Mouse (Mus musculus) MEL (cell line): ENCODE results near the gene Sptlc2. TPM values are rescaled to one million over a fixed set of nuclear protein-coding genes. Genes with fewer than 3 reads are reported as not detected.

ENCODE experiments used
- DNase-seq: peaks from one replicate; pipeline ENCODE4 v3.0.0; 2011; ENCODE audit warnings: low read depth, low spot score
- H3K27ac ChIP-seq: 2 replicates; pipeline ENCODE4 v1.5.1; 2012; ENCODE audit warnings: low read depth, mild to moderate bottlenecking, control low read depth, low read length, moderate library complexity; ENCODE audit not compliant: control insufficient read depth
- H3K27me3 ChIP-seq, 2 experiments: fragments of 150-350 bp in 1 of 2; sonication (generic) in 1 of 2; 2 replicates each; pipeline ENCODE4 v1.6.1; 2012; ENCODE audit warnings: low read length in 2 of 2, mild to moderate bottlenecking in 2 of 2, improper control_type of control experiment in 1 of 2, moderate library complexity in 1 of 2; ENCODE audit not compliant: insufficient read depth in 2 of 2, control insufficient read depth in 1 of 2
- H3K36me3 ChIP-seq, 2 experiments: 2 replicates each; pipeline ENCODE4 v1.6.1; 2012 to 2014; ENCODE audit warnings: low read length in 2 of 2, improper control_type of control experiment in 1 of 2, inconsistent platforms in 1 of 2, mild to moderate bottlenecking in 1 of 2; ENCODE audit not compliant: insufficient read depth in 2 of 2, control insufficient read depth in 1 of 2
- H3K4me1 ChIP-seq, 2 experiments: fragments of 150-350 bp in 1 of 2; sonication (generic) in 1 of 2; 2 replicates each; pipeline ENCODE4 v1.6.1; 2012; ENCODE audit warnings: low read length in 2 of 2, improper control_type of control experiment in 1 of 2, mild to moderate bottlenecking in 1 of 2; ENCODE audit not compliant: insufficient read depth in 2 of 2, control insufficient read depth in 1 of 2
- H3K4me3 ChIP-seq, 2 experiments: fragments of 150-350 bp in 1 of 2; sonication (generic) in 1 of 2; 2 replicates each; pipeline ENCODE4 v1.5.1; 2012; ENCODE audit warnings: low read depth in 2 of 2, low read length in 2 of 2, mild to moderate bottlenecking in 2 of 2, moderate library complexity in 2 of 2, control low read depth in 1 of 2, improper control_type of control experiment in 1 of 2; ENCODE audit not compliant: control insufficient read depth in 1 of 2, insufficient read depth in 1 of 2
- H3K79me2 ChIP-seq: 2 replicates; pipeline ENCODE4 v1.6.1; 2012; ENCODE audit warnings: mild to moderate bottlenecking, low read length, moderate library complexity; ENCODE audit not compliant: control insufficient read depth, poor library complexity, insufficient read depth
- H3K9ac ChIP-seq: 2 replicates; pipeline ENCODE4 v1.6.1; 2012; ENCODE audit warnings: low read depth, mild to moderate bottlenecking, control low read depth, low read length, moderate library complexity; ENCODE audit not compliant: control insufficient read depth, poor library complexity, severe bottlenecking
- H3K9me3 ChIP-seq: fragments of 150-350 bp; sonication (generic); replicated peaks from 2 replicates; pipeline ENCODE4 v1.6.1; 2012; ENCODE audit warnings: mild to moderate bottlenecking, low read length, improper control_type of control experiment, moderate library complexity; ENCODE audit not compliant: insufficient read depth
- BHLHE40 ChIP-seq: IDR thresholded peaks from 2 replicates; pipeline ENCODE4 v1.6.1; 2012; ENCODE audit warnings: low read depth, mild to moderate bottlenecking, inconsistent platforms, low read length, improper control_type of control experiment, borderline replicate concordance
- CHD1 ChIP-seq: IDR thresholded peaks from 2 replicates; pipeline ENCODE4 v1.6.1; 2012; ENCODE audit warnings: low read depth, mild to moderate bottlenecking, inconsistent platforms, low read length, improper control_type of control experiment
- CTCF ChIP-seq, 3 experiments: IDR thresholded peaks in 2 of 3; conservative IDR thresholded peaks in 1 of 3; 2 replicates each; pipeline ENCODE4 v1.5.1; 2011 to 2012; ENCODE audit warnings: low read length in 3 of 3, low read depth in 2 of 3, mild to moderate bottlenecking in 2 of 3, improper control_type of control experiment in 1 of 3, inconsistent platforms in 1 of 3, mixed read lengths in 1 of 3, moderate library complexity in 1 of 3; ENCODE audit not compliant: control insufficient read depth in 1 of 3, insufficient read depth in 1 of 3, poor library complexity in 1 of 3, severe bottlenecking in 1 of 3
- ELF1 ChIP-seq: IDR thresholded peaks from 2 replicates; pipeline ENCODE4 v1.6.1; 2014; ENCODE audit warnings: low read depth, mild to moderate bottlenecking, inconsistent platforms, low read length, improper control_type of control experiment, moderate library complexity
- GATA1 ChIP-seq: IDR thresholded peaks from 2 replicates; pipeline ENCODE4 v1.6.1; 2011; ENCODE audit warnings: low read depth, low read length, improper control_type of control experiment
- MAX ChIP-seq: IDR thresholded peaks from 2 replicates; pipeline ENCODE4 v1.6.1; 2011; ENCODE audit warnings: low read length, improper control_type of control experiment
- MAZ ChIP-seq: IDR thresholded peaks from 2 replicates; pipeline ENCODE4 v1.6.1; 2012; ENCODE audit warnings: low read depth, mild to moderate bottlenecking, inconsistent platforms, low read length, improper control_type of control experiment
- MEF2A ChIP-seq: IDR thresholded peaks from 2 replicates; pipeline ENCODE4 v1.6.1; 2014; ENCODE audit warnings: low read depth, mild to moderate bottlenecking, inconsistent platforms, low read length, improper control_type of control experiment; ENCODE audit not compliant: poor library complexity, insufficient replicate concordance, severe bottlenecking; ENCODE audit errors: extremely low read depth
- MXI1 ChIP-seq: IDR thresholded peaks from 2 replicates; pipeline ENCODE4 v1.6.1; 2011; ENCODE audit warnings: mild to moderate bottlenecking, low read depth, low read length, improper control_type of control experiment
- MYB ChIP-seq: IDR thresholded peaks from 2 replicates; pipeline ENCODE4 v1.6.1; 2011; ENCODE audit warnings: mild to moderate bottlenecking, low read depth, low read length, improper control_type of control experiment
- MYC ChIP-seq: IDR thresholded peaks from 2 replicates; pipeline ENCODE4 v1.6.1; 2011; ENCODE audit warnings: low read depth, mild to moderate bottlenecking, low read length, improper control_type of control experiment, moderate library complexity
- NRF1 ChIP-seq: IDR thresholded peaks from 2 replicates; pipeline ENCODE4 v1.6.1; 2014; ENCODE audit warnings: low read depth, mild to moderate bottlenecking, inconsistent platforms, low read length, improper control_type of control experiment, moderate library complexity; ENCODE audit not compliant: poor library complexity, insufficient read depth, severe bottlenecking
- POLR2AphosphoS2 ChIP-seq: IDR thresholded peaks from 2 replicates; pipeline ENCODE4 v1.6.1; 2011; ENCODE audit warnings: low read length, improper control_type of control experiment
- RAD21 ChIP-seq: IDR thresholded peaks from 2 replicates; pipeline ENCODE4 v1.6.1; 2011; ENCODE audit warnings: mild to moderate bottlenecking, low read depth, low read length, improper control_type of control experiment
- SMC3 ChIP-seq: IDR thresholded peaks from 2 replicates; pipeline ENCODE4 v1.6.1; 2011; ENCODE audit warnings: low read depth, low read length, improper control_type of control experiment
- UBTF ChIP-seq: IDR thresholded peaks from 2 replicates; pipeline ENCODE4 v1.6.1; 2012; ENCODE audit warnings: low read depth, mild to moderate bottlenecking, inconsistent platforms, low read length, improper control_type of control experiment, moderate library complexity, borderline replicate concordance; ENCODE audit not compliant: insufficient read depth
- USF2 ChIP-seq, 2 experiments: IDR thresholded peaks; 2 replicates each; pipeline ENCODE4 v1.6.1; 2011 to 2012; ENCODE audit warnings: improper control_type of control experiment in 2 of 2, low read length in 2 of 2, borderline replicate concordance in 1 of 2, inconsistent platforms in 1 of 2, low read depth in 1 of 2, mild to moderate bottlenecking in 1 of 2; ENCODE audit not compliant: insufficient read depth in 1 of 2
- ZC3H11A ChIP-seq: IDR thresholded peaks from 2 replicates; pipeline ENCODE4 v1.6.1; 2012; ENCODE audit warnings: low read depth, mild to moderate bottlenecking, inconsistent platforms, low read length, improper control_type of control experiment
- ZNF384 ChIP-seq: IDR thresholded peaks from 2 replicates; pipeline ENCODE4 v1.6.1; 2012; ENCODE audit warnings: low read depth, mild to moderate bottlenecking, inconsistent platforms, low read length, improper control_type of control experiment
- polyA plus RNA-seq, 2 experiments: library from polyadenylated mRNA; stranded (reverse) in 1 of 2; unstranded in 1 of 2; fragments of >175 nt in 1 of 2; fragments of >200 nt in 1 of 2; gene quantifications; 2 replicates each; pipeline versions ENCODE4 v1.2.1 to v1.2.4; 2012; ENCODE audit warnings: low replicate concordance in 2 of 2, low read depth in 1 of 2; ENCODE audit not compliant: insufficient read length in 2 of 2, insufficient read depth in 1 of 2, missing spikeins in 1 of 2
- total RNA-seq: library from RNA; depleted of rRNA; stranded (reverse); fragments of 300-350 nt; gene quantifications from 2 replicates; pipeline ENCODE4 v1.2.3, GENCODE M21; 2012

The Sptlc2 gene
- total and polyA plus RNA-seq, 3 experiments: 61.6 to 75.9 TPM; not detected in 1

DNA sequence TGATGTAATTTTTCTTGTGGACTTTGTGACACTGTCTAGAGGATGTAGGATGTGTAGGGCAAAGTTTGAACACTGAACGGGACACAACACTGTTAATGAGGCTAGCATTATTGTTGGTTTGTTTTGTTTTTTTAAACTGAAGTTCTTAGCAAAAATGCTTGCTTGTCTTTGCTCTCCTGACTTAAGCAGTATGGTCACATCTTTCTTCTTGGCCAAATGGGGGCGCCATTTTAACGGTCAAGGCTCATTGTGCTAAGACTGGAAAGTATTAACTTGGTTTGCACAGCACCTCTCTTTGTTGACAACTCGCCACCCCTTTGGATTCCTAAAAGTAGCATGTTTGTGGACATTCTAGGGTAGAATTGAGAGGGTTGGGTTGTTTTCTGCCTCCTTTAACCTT lies 120.5 kb downstream of the Sptlc2 start (continued):
- no peak for TF ChIP-seq MXI1

DNA sequence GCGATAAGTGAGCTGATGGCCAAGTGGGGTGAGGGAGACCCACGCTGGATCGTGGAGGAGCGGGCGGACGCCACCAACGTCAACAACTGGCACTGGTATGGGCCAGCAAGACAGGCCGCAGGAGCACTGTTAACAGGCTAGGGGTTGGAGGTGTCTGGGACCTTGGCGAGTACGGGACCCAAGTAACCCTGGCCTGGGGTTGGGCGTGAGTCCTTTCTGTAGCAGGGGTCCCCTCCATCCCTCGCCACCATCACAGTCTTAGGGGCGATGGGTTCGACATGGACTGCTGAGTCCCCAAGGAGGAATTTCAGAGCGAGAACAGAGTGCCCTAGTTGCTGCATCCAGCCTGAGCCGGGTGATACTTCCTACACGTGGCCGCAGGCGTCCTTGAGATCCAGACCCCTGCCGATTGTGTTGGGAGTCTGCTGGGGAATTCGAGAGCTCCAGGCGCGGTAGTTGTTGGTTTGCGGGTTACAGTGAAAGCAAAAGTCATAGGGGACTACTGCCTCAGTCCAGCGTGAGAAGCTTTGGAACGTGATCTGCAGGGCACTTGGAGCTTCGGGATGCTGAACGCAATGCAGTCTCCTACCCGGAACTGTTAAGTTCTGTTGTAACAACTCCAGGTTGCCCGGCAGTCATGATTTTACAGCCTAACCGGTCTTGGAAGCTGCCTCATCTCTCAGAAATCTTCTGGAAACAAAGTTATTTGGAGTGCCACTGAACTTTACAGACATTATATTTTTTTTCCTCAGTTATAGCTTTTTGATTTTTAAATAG lies 121.1 kb downstream of the Sptlc2 start:
- no peaks in the 10 kb centered on the region for H3K27me3 ChIP-seq
- H3K9ac ChIP-seq: peak overlapping the region; percentile 92
- H3K4me3 ChIP-seq: peak overlapping the region; percentile 74 to 90
- H3K27ac ChIP-seq: peak overlapping the region; percentile 93
- no peaks in the 10 kb centered on the region for H3K9me3 ChIP-seq
- H3K4me1 ChIP-seq: peaks cover 0 to 7% of the 10 kb centered on the region in 2 experiments; a peak in 3 of 4 replicates
- peaks cover 25% of the 10 kb centered on the region for H3K79me2 ChIP-seq
- DNase-seq: peak; percentile 75
- H3K36me3 ChIP-seq: peaks cover 16 to 17% of the 10 kb centered on the region in 2 experiments
- TF ChIP-seq MYB (no peak), MEF2A (no peak), POLR2AphosphoS2 (no peak), CHD1 (0 out of 2 replicates have a peak, but pooled peaks have one; percentile 52), MYC (peak; percentile 81; the same call in 1 of the 2 replicates), GATA1 (no peak), ZNF384 (no peak), ELF1 (no peak), USF2 (IDR thresholded peaks at IDR 0.05; ENCODE audit: borderline replicate concordance in 1 of 2, insufficient read depth in 1 of 2, low read depth in 1 of 2, low read length in 2 of 2) (no peak), MXI1 (peak; percentile 94), BHLHE40 (no peak), NRF1 (no peak), SMC3 (0 out of 2 replicates have a peak, but pooled peaks have one; percentile 4), CTCF (IDR thresholded peaks at IDR 0.05 in 2 of 3, conservative IDR thresholded peaks at IDR 0.05 in 1 of 3; ENCODE audit: control insufficient read depth in 1 of 3, insufficient read depth in 1 of 3, low read depth in 2 of 3, low read length in 3 of 3, poor library complexity in 1 of 3, severe bottlenecking in 1 of 3) (no peak), RAD21 (no peak), MAZ (no peak), ZC3H11A (no peak), MAX (peak; percentile 69), UBTF (no peak)
- TF ChIP-seq, all 39 proteins: peak for 5
